Mouse (Mus musculus): Measurements from ENCODE around the gene Fads3. TPM values are rescaled to one million over a fixed set of nuclear protein-coding genes. Genes with fewer than 3 reads are reported as not detected.

Fads3 gene
- total RNA-seq, 2 experiments from 2014 or later: 3.1 to 7.2 TPM

GRCm38 (mm10) chr19:10050438-10050837, 9.1 kb downstream of the Fads3 start:
- no peak for DNase-seq

- DNase-seq: no peak
These were observed 11.3 kb downstream of the Fads3 start for GRCm38 (mm10) chr19:10052698-10053097.

- DNase-seq: no peak
These were observed 12.4 kb downstream of the Fads3 start for GRCm38 (mm10) chr19:10053692-10054260.

- DNase-seq: no peak
These were observed 13.1 kb downstream of the Fads3 start for GRCm38 (mm10) chr19:10054361-10055075.

- DNase-seq: no peak
These were observed 13.9 kb downstream of the Fads3 start for GRCm38 (mm10) chr19:10055261-10055660.

GRCm38 (mm10) chr19:10055783-10056660, 14.7 kb downstream of the Fads3 start:
- DNase-seq: no peak

GRCm38 (mm10) chr19:10056686-10057085, 15.3 kb downstream of the Fads3 start:
- no peak for DNase-seq

- no peak for DNase-seq
These were observed 16.4 kb downstream of the Fads3 start for GRCm38 (mm10) chr19:10057486-10058351.

- no peak for DNase-seq
These were observed 17.0 kb downstream of the Fads3 start for GRCm38 (mm10) chr19:10058352-10058825.

- no peak for DNase-seq
These were observed 17.6 kb downstream of the Fads3 start for GRCm38 (mm10) chr19:10058876-10059427.

GRCm38 (mm10) chr19:10059911-10060567, 18.7 kb downstream of the Fads3 start:
- DNase-seq: no peak

- no peak for DNase-seq
These were observed 19.6 kb downstream of the Fads3 start for GRCm38 (mm10) chr19:10060783-10061590.

- no peak for DNase-seq
These were observed 20.3 kb downstream of the Fads3 start for GRCm38 (mm10) chr19:10061624-10062023.

GRCm38 (mm10) chr19:10062292-10062691, 20.9 kb downstream of the Fads3 start:
- DNase-seq: no peak

GRCm38 (mm10) chr19:10062862-10063261, 21.5 kb downstream of the Fads3 start:
- no peak for DNase-seq

- DNase-seq: no peak
These were observed 23.0 kb downstream of the Fads3 start for GRCm38 (mm10) chr19:10064173-10065012.

GRCm38 (mm10) chr19:10065465-10066188, 24.3 kb downstream of the Fads3 start:
- no peak for DNase-seq

GRCm38 (mm10) chr19:10066189-10066500, 24.8 kb downstream of the Fads3 start:
- no peak for DNase-seq

- DNase-seq: no peak
These were observed 25.1 kb downstream of the Fads3 start for GRCm38 (mm10) chr19:10066502-10066901.

Data from gastrocnemius, postnatal 25 days (tissue).